Mouse (Mus musculus): ENCODE data around the gene Chchd1.
A peak's percentile ranks its signal among the peaks of the same experiment; 100 is the strongest.

Gene Chchd1

GRCm38 (mm10) chr14:20725660-20726339, 23.0 kb downstream of the Chchd1 start:
- DNase-seq (ENCODE audit: low spot score): no peak

DNA sequence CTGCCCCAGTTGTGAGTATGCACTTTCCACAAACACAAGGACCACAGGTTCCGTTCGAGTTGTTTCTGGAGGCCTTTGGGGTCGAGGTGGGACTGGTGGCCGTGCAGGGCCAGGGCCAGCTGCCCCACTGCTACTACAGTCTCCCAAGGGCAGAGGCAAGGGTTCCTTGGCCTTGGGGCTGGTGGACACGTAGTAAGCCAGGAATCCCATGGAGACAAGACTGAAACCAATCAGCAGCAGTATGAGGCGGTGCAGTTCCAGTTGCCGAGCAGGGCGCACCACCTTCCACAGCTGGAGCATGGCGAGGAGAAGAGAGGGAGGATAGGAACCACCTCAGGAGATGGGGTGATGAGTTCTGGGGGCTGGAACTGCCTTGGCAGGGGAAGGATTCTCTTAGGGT, 27.1 kb downstream of the Chchd1 start:
- DNase-seq (ENCODE audit: low spot score): no peak

- no peak for DNase-seq (ENCODE audit: low spot score)
Observed at GRCm38 (mm10) chr14:20730853-20731602, 28.2 kb downstream of the Chchd1 start.

- no peak for DNase-seq (ENCODE audit: low spot score)
Observed at GRCm38 (mm10) chr14:20733041-20733951, 30.5 kb downstream of the Chchd1 start.

DNA sequence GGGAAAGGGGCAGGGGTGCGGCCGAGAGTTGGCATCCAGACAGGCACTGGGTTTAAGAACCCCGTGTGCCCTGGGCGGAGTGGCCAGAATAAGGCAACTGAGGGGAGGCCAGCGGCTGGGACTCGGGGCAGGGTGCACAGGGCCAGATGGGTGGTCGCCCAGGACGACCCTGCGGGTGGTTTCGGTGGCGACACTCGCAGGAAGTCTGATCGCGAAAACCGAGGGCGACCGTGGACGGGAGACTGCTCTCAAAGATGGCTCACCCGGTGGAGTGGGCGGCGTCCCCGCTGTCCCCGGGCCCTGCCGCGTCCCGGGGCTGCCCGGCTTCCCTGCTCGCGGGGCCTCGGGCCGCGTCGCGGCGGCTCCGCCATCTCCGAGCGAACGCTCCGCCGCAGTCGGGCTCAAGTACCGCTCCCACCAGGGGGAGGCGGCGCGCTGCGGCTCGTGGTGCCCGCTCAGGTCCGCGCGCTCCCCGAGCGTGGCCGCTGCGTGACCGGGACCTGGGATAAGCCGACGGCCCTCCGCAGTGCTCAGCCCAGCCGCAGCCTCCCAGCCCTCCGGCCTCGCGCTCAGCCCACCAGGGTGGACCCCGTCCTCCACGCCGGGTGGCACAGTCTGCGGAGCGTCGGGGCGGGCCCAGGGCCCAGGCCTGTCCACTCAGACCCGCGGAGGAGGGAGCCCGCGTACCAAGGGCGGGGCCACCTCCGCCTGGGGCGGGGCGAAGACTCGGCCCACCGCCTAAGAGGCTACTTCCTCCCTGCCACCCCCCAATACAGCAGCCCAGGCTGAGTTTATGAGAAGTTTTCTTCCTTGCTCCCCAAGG, 31.4 kb downstream of the Chchd1 start, which contains the start of gene Ndst2:
Ndst2 (minus strand) TSS at position 611 of the 823 bp plus-strand sequence.
- DNase-seq (ENCODE audit: low spot score): peak; percentile 90

DNA sequence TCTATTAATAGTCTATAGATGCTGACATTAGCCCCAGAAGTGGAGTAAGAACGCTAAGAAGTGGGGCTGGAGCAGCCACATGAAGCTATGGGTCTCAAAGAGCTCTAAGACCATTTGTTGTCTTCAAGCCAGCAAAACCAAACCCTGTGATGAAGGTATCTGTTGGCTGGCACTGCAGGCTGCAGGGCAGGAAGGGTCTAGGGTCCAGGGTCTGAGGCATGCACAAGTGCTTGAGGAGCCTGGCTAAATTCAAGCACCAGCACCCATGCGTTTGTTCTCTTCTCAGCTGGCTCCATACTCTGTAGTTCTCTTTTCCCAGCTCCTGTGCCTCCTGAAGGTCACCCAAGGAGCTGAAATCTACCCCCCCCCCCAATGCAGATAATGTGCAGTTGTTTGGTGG, 32.2 kb downstream of the Chchd1 start:
- no peak for DNase-seq (ENCODE audit: low spot score)

GRCm38 (mm10) chr14:20735892-20736390, 33.1 kb downstream of the Chchd1 start:
- DNase-seq (ENCODE audit: low spot score): no peak

DNA sequence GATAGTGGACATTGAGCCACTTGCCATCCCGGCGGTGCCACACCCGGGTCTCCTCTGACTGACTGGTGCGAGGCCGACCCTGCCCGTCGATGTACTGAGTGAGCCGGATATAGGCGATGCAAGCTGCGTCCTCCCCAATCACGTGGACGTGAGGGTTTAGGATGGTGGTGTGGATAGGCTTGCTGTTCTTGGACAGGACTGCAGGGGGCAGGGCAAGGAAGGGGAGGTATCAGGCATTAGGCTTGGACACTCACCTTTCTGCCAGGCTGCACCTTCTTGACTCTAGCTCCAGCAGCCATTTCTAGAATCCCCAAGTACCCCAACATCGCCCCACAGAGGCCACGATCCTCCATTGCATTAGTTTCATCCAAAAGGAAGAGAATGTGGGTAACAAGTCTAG, 34.5 kb downstream of the Chchd1 start:
- peak; percentile 53 for DNase-seq (ENCODE audit: low spot score)

DNA sequence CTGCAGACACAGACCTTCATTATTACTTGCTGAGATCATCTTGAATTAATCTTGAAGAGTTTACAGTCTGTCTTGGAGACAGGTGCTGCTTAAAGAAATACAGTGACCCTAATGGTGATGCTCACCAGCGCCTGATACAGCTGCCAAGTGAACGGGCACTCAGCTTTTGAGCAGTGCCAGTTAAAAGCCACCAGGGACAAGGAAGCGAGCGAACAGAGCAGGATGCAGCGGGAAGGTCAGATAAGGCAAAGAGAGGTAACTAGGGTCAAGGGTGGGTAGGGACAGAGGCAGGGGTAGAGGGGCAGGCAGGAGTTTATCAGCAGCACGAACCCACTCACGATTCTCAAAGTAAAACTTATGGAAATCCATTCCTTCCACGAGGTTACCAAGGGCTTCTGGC, 35.7 kb downstream of the Chchd1 start:
- no peak for DNase-seq (ENCODE audit: low spot score)

DNA sequence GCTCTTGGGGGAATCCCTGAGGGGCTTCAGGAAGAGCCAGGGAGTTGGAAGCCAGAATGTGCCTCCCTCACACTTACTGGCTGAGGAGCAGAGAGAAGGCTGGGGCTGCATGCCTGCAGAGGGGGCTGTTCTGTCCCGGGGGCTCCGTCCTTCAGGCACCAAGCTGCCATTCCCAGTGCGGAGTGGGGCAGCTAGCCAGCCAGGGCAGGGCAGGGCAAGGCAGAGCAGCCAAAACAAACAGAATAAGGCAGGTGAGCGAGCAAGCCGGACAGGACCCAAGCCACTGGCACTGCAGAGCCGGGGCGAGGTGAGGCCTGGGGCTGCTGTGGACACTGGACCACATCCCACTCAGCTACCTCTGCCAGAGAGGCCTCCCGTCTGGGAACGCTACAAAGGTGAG, 38.5 kb downstream of the Chchd1 start:
- DNase-seq (ENCODE audit: low spot score): no peak

GRCm38 (mm10) chr14:20743614-20744013, 40.8 kb downstream of the Chchd1 start:
- DNase-seq (ENCODE audit: low spot score): no peak

GRCm38 (mm10) chr14:20746935-20747334, 44.1 kb downstream of the Chchd1 start:
- no peak for DNase-seq (ENCODE audit: low spot score)

DNA sequence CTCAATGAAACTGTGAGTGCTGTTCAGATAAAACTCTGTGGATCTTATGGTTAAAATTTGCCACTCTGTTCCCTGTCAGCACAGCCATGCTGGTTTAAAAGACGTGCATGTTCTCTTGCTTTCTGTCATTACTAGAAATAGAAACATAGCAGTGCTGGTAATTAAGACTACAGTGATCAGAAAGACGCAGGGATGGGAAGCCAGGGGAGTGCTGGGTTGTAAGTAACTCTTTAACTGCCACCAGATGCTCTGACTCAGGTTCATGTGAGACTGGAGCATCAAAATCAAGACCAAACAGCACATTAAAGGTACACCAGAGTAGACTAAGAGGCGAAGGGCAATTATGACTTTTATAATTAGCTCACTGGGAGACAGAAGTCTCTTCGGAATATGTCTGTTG, 45.6 kb downstream of the Chchd1 start:
- DNase-seq (ENCODE audit: low spot score): no peak

GRCm38 (mm10) chr14:20749494-20750051, 46.8 kb downstream of the Chchd1 start:
- no peak for DNase-seq (ENCODE audit: low spot score)

DNA sequence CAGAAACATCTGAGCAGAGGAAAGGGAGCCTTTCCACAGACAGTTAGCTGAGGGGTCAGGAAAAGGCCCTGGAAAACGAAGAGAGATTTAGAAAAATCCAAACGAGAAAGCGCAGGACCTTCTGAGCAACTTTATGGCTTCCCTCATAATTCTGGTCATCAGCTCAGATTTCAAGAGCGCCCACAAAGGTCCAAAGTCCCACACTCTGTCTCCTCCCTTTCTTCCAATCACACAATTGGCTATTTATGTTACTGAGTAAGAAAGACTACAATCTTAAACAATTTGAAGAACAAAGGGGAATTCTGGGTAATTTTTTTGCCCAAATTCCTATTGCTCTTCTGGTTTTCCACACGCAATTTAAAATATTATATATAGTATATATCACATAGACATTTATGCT, 47.7 kb downstream of the Chchd1 start:
- no peak for DNase-seq (ENCODE audit: low spot score)

- no peak for DNase-seq (ENCODE audit: low spot score)
Observed at GRCm38 (mm10) chr14:20753792-20754191, 51.0 kb downstream of the Chchd1 start.

Measured in ovary, postnatal 36 days (tissue).